ENCODE assay signal across 11 mouse cellular contexts in genomic region chr12:112592985-112593734, GRCm38 (mm10). TPM values are rescaled to one million over a fixed set of nuclear protein-coding genes. Genes with fewer than 3 reads are reported as not detected.
A peak's percentile ranks its signal among the peaks of the same experiment; 100 is the strongest.
DNase-seq lines count a peak whose midpoint lies in the region; ATAC-seq and TF ChIP-seq lines count a peak whose summit lies in the region.
"Had no signal": no experiment of that assay in that cellular context is flagged by ENCODE, and none has a peak within 500 bp of the region (broad histone marks: within the 10 kb centered on the region; RNA-seq: fewer than 3 reads in every experiment).

No protein-coding gene starts in this region.

- no peak for ATAC-seq in heart, postnatal 0 days (ENCODE audit: insufficient read depth, low read depth)
- ATAC-seq in megakaryocyte, adult 5-6 weeks (ENCODE audit: poor library complexity, severe bottlenecking), result no peak
- no peak for ATAC-seq in frontal cortex, adult (ENCODE audit: low TSS enrichment)
- ATAC-seq in hindbrain, embryonic 12.5 days (ENCODE audit: low FRiP score), result no peak

- no peak for TF ChIP-seq CTCF in heart, postnatal 0 days (IDR thresholded peaks at IDR 0.05; ENCODE audit: low read depth)
- TF ChIP-seq CTCF in cortical plate, adult 2 months (IDR thresholded peaks at IDR 0.05; ENCODE audit: extremely low read depth, insufficient read depth, low read length), result no peak

- H3K9ac ChIP-seq in heart, postnatal 0 days (replicated peaks; ENCODE audit: low read depth, low read length), result no peak overlapping the region
- no peak overlapping the region for H3K9ac ChIP-seq in hindbrain, embryonic 12.5 days
- H3K9ac ChIP-seq: midbrain, embryonic 12.5 days had no signal

- no peaks in the 10 kb centered on the region for H3K36me3 ChIP-seq in heart, postnatal 0 days (replicated peaks; ENCODE audit: control insufficient read depth, insufficient read depth, low read length)
- peaks cover 89% of the 10 kb centered on the region for H3K36me3 ChIP-seq in megakaryocyte, embryonic 14.5 days (replicated peaks; ENCODE audit: low read length)
- H3K36me3 ChIP-seq in hindbrain, embryonic 12.5 days, result no peaks in the 10 kb centered on the region
- H3K36me3 ChIP-seq: embryonic facial prominence, embryonic 13.5 days; midbrain, embryonic 12.5 days had no signal

- no peaks in the 10 kb centered on the region for H3K9me3 ChIP-seq in heart, postnatal 0 days (replicated peaks; ENCODE audit: control insufficient read depth, low read length)
- no peaks in the 10 kb centered on the region for H3K9me3 ChIP-seq in megakaryocyte, embryonic 14.5 days
- no peaks in the 10 kb centered on the region for H3K9me3 ChIP-seq in hindbrain, embryonic 12.5 days (replicated peaks)
- H3K9me3 ChIP-seq: embryonic facial prominence, embryonic 13.5 days; G1E; midbrain, embryonic 12.5 days had no signal

- no peak for TF ChIP-seq POLR2A in cortical plate, adult 2 months (IDR thresholded peaks at IDR 0.05; ENCODE audit: extremely low read depth, insufficient read depth, low read length)

- peak overlapping the region; percentile 16; the same call in 1 of the 2 replicates for H3K4me2 ChIP-seq in heart, postnatal 0 days (ENCODE audit: low read depth, low read length)
- no peak overlapping the region for H3K4me2 ChIP-seq in hindbrain, embryonic 12.5 days (replicated peaks)
- H3K4me2 ChIP-seq: embryonic facial prominence, embryonic 13.5 days; midbrain, embryonic 12.5 days had no signal

- no peak overlapping the region for H3K4me3 ChIP-seq in heart, postnatal 0 days (ENCODE audit: low read depth, low read length)
- peak overlapping the region; percentile 94 for H3K4me3 ChIP-seq in megakaryocyte, embryonic 14.5 days (replicated peaks)
- peak overlapping the region; percentile 3; the same call in 1 of the 2 replicates for H3K4me3 ChIP-seq in cortical plate, adult 2 months (ENCODE audit: insufficient read depth, low read length)
- H3K4me3 ChIP-seq in hindbrain, embryonic 12.5 days, result no peak overlapping the region
- H3K4me3 ChIP-seq: embryonic facial prominence, embryonic 13.5 days; midbrain, embryonic 12.5 days had no signal

- no peak for DNase-seq in heart, postnatal 0 days (ENCODE audit: low spot score)
- no peak for DNase-seq in heart, postnatal 14 days
- DNase-seq in lung, postnatal 10 days, result peak; percentile 62

- 69% methylated on average over 21 of the region's 21 CpGs for WGBS in heart, postnatal 0 days
- 67% methylated on average over 21 of the region's 21 CpGs for WGBS in hindbrain, embryonic 12.5 days

- H3K4me1 ChIP-seq in heart, postnatal 0 days (ENCODE audit: control insufficient read depth, insufficient read depth), result peaks cover 62% of the 10 kb centered on the region
- peaks cover 89% of the 10 kb centered on the region for H3K4me1 ChIP-seq in megakaryocyte, embryonic 14.5 days
- peaks cover 25% of the 10 kb centered on the region for H3K4me1 ChIP-seq in cortical plate, adult 2 months (ENCODE audit: control insufficient read depth, insufficient read depth, low read length)
- peaks cover 28% of the 10 kb centered on the region for H3K4me1 ChIP-seq in hindbrain, embryonic 12.5 days

- H3K27ac ChIP-seq in heart, postnatal 0 days (ENCODE audit: low read depth), result peak overlapping the region; percentile 54
- H3K27ac ChIP-seq in cortical plate, adult 2 months (ENCODE audit: insufficient read depth, low read length), result peak overlapping the region; percentile 80
- no peak overlapping the region for H3K27ac ChIP-seq in hindbrain, embryonic 12.5 days
- H3K27ac ChIP-seq: midbrain, embryonic 12.5 days had no signal

- TF ChIP-seq EP300 in heart, postnatal 0 days (IDR thresholded peaks at IDR 0.05; ENCODE audit: low read depth), result peak; percentile 27; the same call in 1 of the 2 replicates

- intact Hi-C loops in heart, postnatal 14 days (cut with DNase I), result no loop called here

- no peaks in the 10 kb centered on the region for H3K27me3 ChIP-seq in heart, postnatal 0 days (ENCODE audit: control insufficient read depth, insufficient read depth, low read length)
- no peaks in the 10 kb centered on the region for H3K27me3 ChIP-seq in megakaryocyte, embryonic 14.5 days (replicated peaks)
- peaks cover 40% of the 10 kb centered on the region for H3K27me3 ChIP-seq in hindbrain, embryonic 12.5 days

RNA-seq across cellular contexts. Expression of gene Inf2, which starts 4.6 kb away (rescaled TPM):
- 15.1 and 17.1 TPM in 2 replicates for total RNA-seq in heart, postnatal 0 days (2014; rRNA removed; ENCODE audit: low replicate concordance)
- 1.8 and 2.7 TPM in 2 replicates for polyA plus RNA-seq in heart, postnatal 0 days (2015; fragmentation: Nextera tagmentation; extraction: Ambion mirVana)
- 10 to 100 TPM; 19.8 to 21.5 TPM for total RNA-seq in heart, postnatal 14 days (2021)
- 569 and 1,129 TPM in 2 replicates for polyA plus RNA-seq in megakaryocyte, embryonic 14.5 days (2012; ENCODE audit: insufficient read depth, low replicate concordance)
- 28.0 and 34.3 TPM in 2 replicates for total RNA-seq in megakaryocyte, adult 5-6 weeks (2015)
- total RNA-seq in megakaryocyte, adult 5-6 weeks (2017), result 9.9 and 13.3 TPM in 2 replicates
- 104 and 122 TPM in 2 replicates for polyA plus RNA-seq in cortical plate, adult 2 months (2012; rRNA removed)
- polyA plus RNA-seq in hindbrain, embryonic 12.5 days (2016; fragmentation: Nextera tagmentation; extraction: Ambion mirVana), result 1.5 and 2.1 TPM in 2 replicates

RNA-seq across cellular contexts. Expression of gene Adssl1, which starts 26.7 kb away (rescaled TPM):
- 86.8 and 106 TPM in 2 replicates for total RNA-seq in heart, postnatal 0 days (2014; rRNA removed; ENCODE audit: low replicate concordance)
- polyA plus RNA-seq in heart, postnatal 0 days (2015; fragmentation: Nextera tagmentation; extraction: Ambion mirVana), result 159 and 176 TPM in 2 replicates
- total RNA-seq in heart, postnatal 14 days (2021), result 100 to 1,000 TPM; 119 to 129 TPM
- polyA plus RNA-seq in megakaryocyte, embryonic 14.5 days (2012; ENCODE audit: insufficient read depth, low replicate concordance), result 10.1 and 38.2 TPM in 2 replicates
- 73.5 and 82.1 TPM in 2 replicates for total RNA-seq in megakaryocyte, adult 5-6 weeks (2015)
- total RNA-seq in megakaryocyte, adult 5-6 weeks (2017), result 72.3 and 74.9 TPM in 2 replicates
- polyA plus RNA-seq in cortical plate, adult 2 months (2012; rRNA removed), result 38.0 and 44.6 TPM in 2 replicates
- 3.3 and 5.0 TPM in 2 replicates for polyA plus RNA-seq in hindbrain, embryonic 12.5 days (2016; fragmentation: Nextera tagmentation; extraction: Ambion mirVana)
- total RNA-seq: G1E had no signal

RNA-seq across cellular contexts. Expression of gene Siva1, which starts 51.3 kb away (rescaled TPM):
- total RNA-seq in heart, postnatal 0 days (2014; rRNA removed; ENCODE audit: low replicate concordance), result 92.0 and 107 TPM in 2 replicates
- polyA plus RNA-seq in heart, postnatal 0 days (2015; fragmentation: Nextera tagmentation; extraction: Ambion mirVana), result 62.2 and 71.1 TPM in 2 replicates
- total RNA-seq in heart, postnatal 14 days (2021), result 10 to 100 TPM; 25.4 to 30.9 TPM
- polyA plus RNA-seq in megakaryocyte, embryonic 14.5 days (2012; ENCODE audit: insufficient read depth, low replicate concordance), result 33.7 and 63.6 TPM in 2 replicates
- 116 and 130 TPM in 2 replicates for total RNA-seq in megakaryocyte, adult 5-6 weeks (2015)
- total RNA-seq in megakaryocyte, adult 5-6 weeks (2017), result 122 and 162 TPM in 2 replicates
- 25.6 and 29.3 TPM in 2 replicates for polyA plus RNA-seq in cortical plate, adult 2 months (2012; rRNA removed)
- 100 and 124 TPM in 2 replicates for polyA plus RNA-seq in hindbrain, embryonic 12.5 days (2016; fragmentation: Nextera tagmentation; extraction: Ambion mirVana)

Comparison
In these comparisons a context has a peak if more than half of its experiments do, and no peak if none do; other contexts are left out.
1. H3K4me3 ChIP-seq: peak in megakaryocyte, embryonic 14.5 days (single experiment) and cortical plate, adult 2 months (single experiment); none in heart, postnatal 0 days (single experiment) and hindbrain, embryonic 12.5 days (single experiment).
2. RNA of gene Inf2, which starts 4.6 kb away (polyA plus RNA-seq): 569 to 1,129 TPM in megakaryocyte, embryonic 14.5 days and 104 to 122 TPM in cortical plate, adult 2 months; 1.8 to 2.7 TPM in heart, postnatal 0 days and 1.5 to 2.1 TPM in hindbrain, embryonic 12.5 days; every median in the first group is over 10 times any median in the second.